Mouse (Mus musculus) brain, embryonic 14.5 days (tissue): ENCODE results near the gene Nadsyn1. TPM values are rescaled to one million over a fixed set of nuclear protein-coding genes. Genes with fewer than 3 reads are reported as not detected.

Source experiments
- DNase-seq: peaks from one replicate; pipeline ENCODE4 v3.0.0-alpha.2; 2011; ENCODE audit warnings: low read depth
- CTCF ChIP-seq: fragments of 200-500 bp; IDR thresholded peaks from 2 replicates; pipeline ENCODE4 v1.5.1; 2012; ENCODE audit warnings: inconsistent platforms, mild to moderate bottlenecking, moderate library complexity, borderline replicate concordance; ENCODE audit not compliant: insufficient read depth, insufficient read length; ENCODE audit errors: extremely low read depth
- POLR2A ChIP-seq: fragments of 200-500 bp; IDR thresholded peaks from 2 replicates; pipeline ENCODE4 v1.6.1; 2012; ENCODE audit warnings: mild to moderate bottlenecking, inconsistent platforms, borderline replicate concordance; ENCODE audit not compliant: poor library complexity, insufficient read depth, insufficient read length, severe bottlenecking; ENCODE audit errors: extremely low read depth
- polyA plus RNA-seq: library from polyadenylated mRNA; depleted of rRNA; stranded (reverse); fragments of >200 nt; gene quantifications from 2 replicates; pipeline ENCODE4 v1.2.3, GENCODE M21; 2012

Nadsyn1 gene
- polyA plus RNA-seq, 1 experiment: 11.7 TPM

DNA sequence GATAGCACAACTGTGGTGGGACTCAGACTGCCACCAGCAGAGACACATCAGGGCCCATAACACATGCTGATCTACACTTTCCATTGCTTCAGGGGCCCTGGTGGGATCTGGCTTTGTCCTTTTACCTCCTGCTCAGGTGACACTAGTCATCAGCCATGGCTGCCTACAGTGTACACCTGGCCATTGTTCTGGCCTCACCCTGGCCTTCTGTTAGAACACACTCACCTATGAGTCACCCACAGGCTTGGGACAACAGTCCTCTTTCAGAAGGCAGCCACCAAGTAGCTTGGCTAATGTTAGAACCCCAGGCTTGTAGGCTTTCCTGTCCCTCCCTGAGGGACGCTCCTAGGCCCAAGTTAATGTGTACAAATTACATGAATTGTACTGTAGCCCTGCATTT is 21.9 kb downstream of the Nadsyn1 start:
- no peak for TF ChIP-seq CTCF
- no peak for TF ChIP-seq POLR2A

DNA sequence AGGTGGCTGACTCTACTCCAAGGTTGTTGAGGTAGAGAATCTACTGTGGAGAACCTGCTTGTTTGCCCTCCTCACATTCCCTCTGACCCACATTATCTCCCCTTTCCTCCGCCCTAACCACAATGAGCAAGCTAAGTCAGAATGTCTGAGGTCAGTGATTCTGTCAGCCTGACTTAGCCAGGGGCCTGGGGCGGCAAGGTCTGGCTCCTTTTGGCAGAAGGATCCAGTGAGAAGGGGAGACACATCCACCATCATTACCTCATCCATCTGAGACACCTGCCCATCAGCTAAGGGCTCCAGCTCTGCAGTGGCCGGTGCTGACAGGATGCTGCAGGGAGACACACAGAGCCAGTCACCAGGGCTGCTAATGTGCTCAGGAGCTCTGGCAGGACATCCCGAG is 23.9 kb downstream of the Nadsyn1 start:
- DNase-seq: no peak
- no peak for TF ChIP-seq POLR2A
- TF ChIP-seq CTCF: no peak

More for the DNA sequence above, 21.9 kb downstream of the Nadsyn1 start:
- no peak for DNase-seq

DNA sequence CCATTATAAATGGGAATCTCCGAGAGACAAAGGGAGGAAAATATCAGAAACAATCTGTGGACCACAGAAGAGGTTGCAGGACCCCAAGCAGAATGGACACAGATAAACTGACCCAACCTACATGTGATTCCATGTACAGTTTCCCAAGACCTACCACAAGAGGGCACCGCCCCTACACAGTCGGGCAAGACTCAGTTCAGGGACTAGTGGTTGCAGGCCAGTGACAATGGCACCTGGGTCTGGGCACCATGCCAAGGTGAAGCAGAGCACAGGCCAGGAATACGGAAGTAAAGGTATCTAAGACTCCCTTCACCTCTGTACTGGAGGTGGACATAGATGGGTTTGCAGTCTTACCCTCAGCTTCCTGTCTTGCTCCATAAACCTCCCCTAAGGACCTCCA is 29.5 kb downstream of the Nadsyn1 start:
- peak; percentile 20 for DNase-seq
- TF ChIP-seq POLR2A (no peak), CTCF (peak; percentile 54; the same call in 1 of the 2 replicates)

DNA sequence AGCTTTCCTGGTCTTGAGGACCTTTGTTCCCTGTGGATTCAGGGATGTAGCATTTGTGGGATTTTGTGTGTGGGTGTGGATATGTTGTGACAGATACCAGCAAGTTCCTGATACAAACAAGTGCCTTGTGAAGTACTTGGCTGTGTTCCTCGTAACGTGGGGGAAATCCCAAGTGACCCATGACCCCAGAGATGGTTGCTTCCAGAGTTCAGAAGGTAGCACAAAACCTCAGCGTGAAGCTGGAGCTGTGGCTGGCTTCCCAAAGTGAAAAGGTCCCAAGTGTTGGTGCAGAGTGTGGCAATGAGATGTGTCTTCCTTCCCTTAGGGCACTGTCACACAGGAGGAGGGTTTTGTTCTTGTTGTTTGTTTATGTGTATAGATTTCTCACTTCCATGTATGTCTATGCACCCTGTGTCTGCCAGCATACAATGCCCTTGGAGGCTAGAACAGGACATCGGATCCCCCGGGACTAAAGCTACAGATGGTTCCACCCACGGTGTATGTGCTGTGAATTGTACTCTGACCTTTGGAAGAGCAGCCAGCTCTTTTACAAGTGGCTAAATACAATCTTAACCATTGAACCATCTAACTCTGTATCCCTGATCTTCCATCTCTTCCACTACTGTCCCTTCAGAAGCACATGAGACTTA is 30.2 kb downstream of the Nadsyn1 start:
- DNase-seq: no peak
- no peak for TF ChIP-seq CTCF
- TF ChIP-seq POLR2A: no peak

DNA sequence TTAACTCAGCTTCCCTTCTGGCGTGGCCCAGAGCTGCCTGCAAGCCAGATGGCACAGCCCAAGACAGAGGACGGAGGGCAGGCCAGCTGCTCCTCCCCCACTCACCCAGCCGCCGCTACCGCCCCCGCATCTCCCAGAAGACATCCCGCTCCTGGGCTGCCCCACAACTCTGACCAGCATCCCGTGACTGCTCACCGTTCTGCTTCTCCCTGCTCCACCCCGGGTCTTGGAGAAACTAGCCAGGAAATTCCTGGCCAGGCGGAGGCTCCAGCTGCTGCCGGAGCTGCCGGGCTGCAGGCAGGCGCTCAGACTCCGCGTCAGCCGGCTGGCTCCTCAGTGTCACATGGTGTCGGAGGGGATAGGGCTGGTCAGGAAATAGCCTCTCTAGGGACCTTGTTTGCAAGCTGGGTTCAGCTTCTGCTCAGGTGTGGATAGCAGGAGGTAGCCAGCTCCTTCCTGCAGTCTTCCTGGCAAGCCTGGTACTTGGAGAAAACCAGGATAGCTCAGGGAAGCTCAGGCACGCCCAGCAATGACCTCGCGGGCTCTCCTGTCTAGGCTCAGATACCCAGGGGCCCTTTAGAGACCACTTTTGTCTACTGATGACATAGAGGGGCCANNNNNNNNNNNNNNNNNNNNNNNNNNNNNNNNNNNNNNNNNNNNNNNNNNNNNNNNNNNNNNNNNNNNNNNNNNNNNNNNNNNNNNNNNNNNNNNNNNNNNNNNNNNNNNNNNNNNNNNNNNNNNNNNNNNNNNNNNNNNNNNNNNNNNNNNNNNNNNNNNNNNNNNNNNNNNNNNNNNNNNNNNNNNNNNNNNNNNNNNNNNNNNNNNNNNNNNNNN is 38.4 kb downstream of the Nadsyn1 start, which contains the start of gene Mrgpre:
Gene Mrgpre, minus strand, starts transcription at position 505 of the 834 bp plus-strand sequence.
- no peak for TF ChIP-seq CTCF
- TF ChIP-seq POLR2A: peak; percentile 27; the same call in 1 of the 2 replicates
- DNase-seq: peak; percentile 86

DNA sequence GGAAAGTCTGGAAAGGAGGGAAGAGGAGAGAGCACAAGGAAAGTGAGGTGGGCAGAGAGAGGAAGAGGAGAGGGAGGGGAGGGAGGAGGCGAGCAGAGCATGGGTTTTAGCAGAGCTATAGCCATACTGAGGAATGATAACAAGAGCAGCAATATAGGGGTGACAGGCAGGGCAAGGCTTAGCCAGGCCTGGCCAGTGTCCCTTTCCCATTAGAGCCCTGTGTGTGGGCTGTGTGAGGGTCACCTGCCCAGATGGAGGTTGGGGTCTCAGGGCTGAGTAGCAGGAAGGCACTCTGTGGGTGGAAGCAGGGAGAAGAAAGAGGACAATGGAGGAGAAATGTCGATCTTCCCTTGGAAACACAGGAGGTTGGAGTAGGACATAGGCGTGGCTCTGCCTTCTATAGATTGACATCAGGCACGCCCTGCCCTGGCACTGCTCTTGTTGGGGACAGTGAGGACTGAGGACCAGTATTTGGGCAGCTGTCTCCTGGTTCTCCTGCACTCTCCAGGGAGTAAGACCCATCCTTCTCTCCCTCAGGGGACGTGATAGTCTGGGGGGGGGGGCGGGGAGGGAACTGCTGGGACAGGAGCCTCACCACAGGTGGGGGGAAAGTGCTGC is 39.2 kb downstream of the Nadsyn1 start:
- no peak for DNase-seq
- TF ChIP-seq POLR2A (no peak), CTCF (no peak)

DNA sequence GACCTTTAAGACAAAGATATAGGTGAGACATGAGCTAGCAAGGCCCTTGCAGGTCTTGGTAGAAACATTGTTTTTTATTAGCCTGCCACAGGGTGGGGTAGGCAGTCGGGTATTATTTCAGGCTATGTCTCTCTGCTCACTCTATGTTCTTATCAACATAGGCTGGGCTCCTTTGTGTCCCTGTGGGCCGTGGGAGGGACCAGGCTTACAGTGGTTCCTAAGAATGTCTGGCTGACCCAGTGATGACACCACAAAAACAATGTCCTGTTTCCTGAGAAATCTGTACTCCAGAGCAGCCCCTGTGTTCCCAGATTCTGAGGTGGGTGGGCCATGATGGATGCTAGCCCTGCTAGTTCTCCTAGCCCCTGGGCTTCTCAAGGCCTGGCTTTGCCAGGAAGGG is 45.3 kb downstream of the Nadsyn1 start:
- TF ChIP-seq POLR2A: no peak
- TF ChIP-seq CTCF: no peak
- DNase-seq: no peak

DNA sequence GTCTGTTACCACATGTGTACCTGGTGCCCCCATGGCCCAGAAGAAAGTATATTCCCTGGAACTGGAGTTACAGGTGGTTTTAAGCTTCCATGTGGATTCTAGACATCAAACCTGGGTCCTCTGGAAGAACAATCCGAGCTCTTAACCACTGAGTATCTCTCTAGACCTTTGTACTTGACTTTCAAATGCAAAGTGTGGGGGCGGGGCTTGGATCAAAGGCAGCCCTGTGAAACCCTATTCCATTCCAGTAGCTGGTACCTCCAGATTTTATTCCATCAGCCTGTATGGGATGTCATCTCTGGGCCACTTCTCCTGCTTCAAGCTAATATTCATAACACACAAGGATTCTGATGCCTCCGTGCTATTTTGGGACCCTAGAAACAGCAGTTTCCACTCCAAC is 46.5 kb downstream of the Nadsyn1 start:
- TF ChIP-seq POLR2A: no peak
- TF ChIP-seq CTCF: no peak
- no peak for DNase-seq

DNA sequence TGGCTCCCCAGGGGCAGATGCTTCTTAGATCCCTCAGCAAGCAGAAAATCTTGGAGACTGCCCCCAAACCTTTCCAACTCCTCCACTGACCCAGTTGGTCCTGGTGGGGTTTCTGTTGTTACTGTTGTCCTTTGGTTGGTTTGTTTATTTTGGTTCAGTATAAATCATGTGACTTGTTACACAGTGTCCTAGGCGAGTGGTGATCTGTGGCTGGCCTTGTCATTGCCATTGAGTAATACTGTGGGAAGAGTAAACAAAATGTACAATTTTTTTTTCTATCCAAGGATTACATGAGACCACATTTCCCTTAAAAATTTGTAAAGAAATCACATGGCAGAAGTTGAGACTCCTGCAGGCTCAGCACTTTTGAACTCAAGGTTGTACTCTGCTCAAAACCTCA is 53.2 kb downstream of the Nadsyn1 start:
- no peak for TF ChIP-seq POLR2A
- no peak for TF ChIP-seq CTCF
- DNase-seq: no peak

DNA sequence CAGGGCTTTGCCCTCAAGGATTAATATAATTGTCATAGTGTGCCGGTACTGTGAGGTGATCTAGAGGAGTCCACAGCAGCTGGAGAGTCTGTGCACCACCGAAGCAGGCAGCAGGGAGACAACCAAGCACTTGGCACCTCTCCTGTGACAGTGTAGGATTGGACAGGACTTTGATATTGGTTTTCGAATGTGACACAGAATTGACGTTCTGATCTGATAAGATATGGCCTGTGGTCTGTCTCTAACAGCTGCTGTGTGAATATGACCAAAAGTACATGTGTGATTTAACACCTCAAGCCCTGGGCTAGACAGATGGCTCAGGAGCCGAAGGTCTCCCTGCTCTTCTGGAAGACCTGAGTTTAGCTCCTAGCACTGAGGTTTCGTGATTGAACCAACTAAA is 54.4 kb downstream of the Nadsyn1 start:
- no peak for DNase-seq
- no peak for TF ChIP-seq POLR2A
- no peak for TF ChIP-seq CTCF

DNA sequence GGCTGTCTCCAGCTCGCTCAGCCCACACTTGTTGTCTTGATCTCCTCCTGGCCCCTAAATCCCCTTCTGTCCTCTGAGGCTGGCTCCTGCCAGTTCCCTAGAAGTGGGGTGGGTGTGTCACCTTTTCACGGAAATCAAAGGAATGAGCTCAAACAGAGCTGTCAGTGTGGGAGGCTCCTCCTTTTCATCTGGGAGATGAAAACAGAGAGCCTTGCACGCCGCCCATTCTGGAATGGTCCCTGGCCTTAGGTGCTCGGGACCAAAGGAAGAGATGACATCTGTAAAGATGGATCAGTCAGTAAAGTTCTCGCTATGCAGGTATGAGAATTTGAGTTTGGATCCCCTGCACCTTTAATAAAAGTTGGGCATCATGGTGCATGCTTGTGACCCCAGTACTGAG is 55.8 kb downstream of the Nadsyn1 start, which contains the start of gene Mrgprg:
Gene Mrgprg, minus strand, starts transcription at position 101 of the 400 bp plus-strand sequence.
- TF ChIP-seq CTCF (no peak), POLR2A (no peak)
- no peak for DNase-seq

DNA sequence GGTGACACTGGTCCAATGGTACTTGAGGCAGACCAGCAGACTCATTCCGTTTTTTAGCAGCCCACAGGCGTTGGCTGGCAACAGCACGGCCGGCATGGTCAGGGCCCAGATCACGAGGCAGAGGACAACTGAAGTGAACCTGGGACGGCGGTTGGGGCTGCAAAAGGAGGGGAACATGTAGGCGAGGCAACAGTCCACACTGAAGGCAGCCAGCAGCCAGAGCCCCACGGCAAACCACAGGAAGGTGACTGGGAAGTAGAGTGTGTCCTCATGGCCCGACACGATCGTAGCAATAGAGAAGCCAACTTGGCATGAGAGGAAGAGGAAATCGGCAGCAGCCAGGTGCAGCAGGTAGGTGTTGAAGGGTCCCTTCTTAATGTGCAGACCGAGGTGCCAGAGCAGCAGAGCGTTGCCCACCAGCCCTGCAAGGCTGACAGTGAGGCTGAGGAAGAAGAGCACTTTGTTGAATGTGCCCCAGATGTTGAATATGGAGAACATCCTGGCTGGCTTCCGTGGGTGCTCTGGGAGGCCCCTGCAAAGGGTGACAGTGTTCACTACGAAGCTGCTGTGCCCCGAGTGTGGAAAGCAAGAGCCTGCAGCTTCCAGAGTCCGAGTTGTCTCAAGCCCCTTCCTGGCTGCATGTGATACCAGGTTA is 57.6 kb downstream of the Nadsyn1 start:
- TF ChIP-seq POLR2A (no peak), CTCF (no peak)
- no peak for DNase-seq
